Mouse (Mus musculus): ENCODE data around the gene 1500011B03Rik. TPM values are rescaled to one million over a fixed set of nuclear protein-coding genes. Genes with fewer than 3 reads are reported as not detected.

The 1500011B03Rik gene
- polyA plus RNA-seq, 1 experiment, result 24.1 TPM

GRCm38 (mm10) chr5:114799848-114800247, 23.4 kb downstream of the 1500011B03Rik start:
- H3K4me3 ChIP-seq (ENCODE audit: extremely low read depth, insufficient read depth, insufficient read length), result no peak overlapping the region
- no peak overlapping the region for H3K27ac ChIP-seq (ENCODE audit: insufficient read depth, low read length)
- no peaks in the 10 kb centered on the region for H3K27me3 ChIP-seq (ENCODE audit: control insufficient read depth, insufficient read depth, low read length)
- no peak for DNase-seq (ENCODE audit: low read depth in 1 of 2, low spot score in 2 of 2)
- H3K36me3 ChIP-seq (ENCODE audit: control insufficient read depth, insufficient read depth, low read length), result peaks cover 63% of the 10 kb centered on the region
- WGBS, result 92% methylated on average over 11 of the region's 11 CpGs
- no peaks in the 10 kb centered on the region for H3K4me1 ChIP-seq (ENCODE audit: control insufficient read depth, insufficient read depth, insufficient read length)
- no peak for TF ChIP-seq CTCF (IDR thresholded peaks at IDR 0.05; ENCODE audit: extremely low read depth, insufficient read depth, insufficient read length, insufficient replicate concordance)
- TF ChIP-seq POLR2A (IDR thresholded peaks at IDR 0.05; ENCODE audit: low read depth, low read length), result no peak

- H3K4me3 ChIP-seq (ENCODE audit: extremely low read depth, insufficient read depth, insufficient read length), result no peak overlapping the region
- no peaks in the 10 kb centered on the region for H3K4me1 ChIP-seq (ENCODE audit: control insufficient read depth, insufficient read depth, insufficient read length)
- H3K36me3 ChIP-seq (ENCODE audit: control insufficient read depth, insufficient read depth, low read length), result peaks cover 56% of the 10 kb centered on the region
- no peak for DNase-seq (ENCODE audit: low read depth in 1 of 2, low spot score in 2 of 2)
- H3K27ac ChIP-seq (ENCODE audit: insufficient read depth, low read length), result no peak overlapping the region
- no peaks in the 10 kb centered on the region for H3K27me3 ChIP-seq (ENCODE audit: control insufficient read depth, insufficient read depth, low read length)
- TF ChIP-seq CTCF (IDR thresholded peaks at IDR 0.05; ENCODE audit: extremely low read depth, insufficient read depth, insufficient read length, insufficient replicate concordance) (no peak), POLR2A (IDR thresholded peaks at IDR 0.05; ENCODE audit: low read depth, low read length) (no peak)
- WGBS, result 96% methylated on average over 8 of the region's 8 CpGs
Measured at GRCm38 (mm10) chr5:114797253-114797652, 26.0 kb downstream of the 1500011B03Rik start.

GRCm38 (mm10) chr5:114796299-114797012, 26.8 kb downstream of the 1500011B03Rik start:
- H3K27me3 ChIP-seq (ENCODE audit: control insufficient read depth, insufficient read depth, low read length), result no peaks in the 10 kb centered on the region
- 95% methylated on average over 40 of the region's 40 CpGs for WGBS
- TF ChIP-seq POLR2A (IDR thresholded peaks at IDR 0.05; ENCODE audit: low read depth, low read length) (no peak), CTCF (IDR thresholded peaks at IDR 0.05; ENCODE audit: extremely low read depth, insufficient read depth, insufficient read length, insufficient replicate concordance) (no peak)

GRCm38 (mm10) chr5:114795653-114796052, 27.6 kb downstream of the 1500011B03Rik start:
- Histone ChIP-seq H3K36me3 (ENCODE audit: control insufficient read depth, insufficient read depth, low read length) (peaks cover 58% of the 10 kb centered on the region), H3K4me1 (ENCODE audit: control insufficient read depth, insufficient read depth, insufficient read length) (no peaks in the 10 kb centered on the region), H3K4me3 (ENCODE audit: extremely low read depth, insufficient read depth, insufficient read length) (no peak overlapping the region), H3K27ac (ENCODE audit: insufficient read depth, low read length) (no peak overlapping the region), H3K27me3 (ENCODE audit: control insufficient read depth, insufficient read depth, low read length) (no peaks in the 10 kb centered on the region)
- WGBS, result 90% methylated on average over 9 of the region's 9 CpGs
- no peak for TF ChIP-seq CTCF (IDR thresholded peaks at IDR 0.05; ENCODE audit: extremely low read depth, insufficient read depth, insufficient read length, insufficient replicate concordance)
- DNase-seq (ENCODE audit: low read depth in 1 of 2, low spot score in 2 of 2), result no peak

More at GRCm38 (mm10) chr5:114796299-114797012, 26.8 kb downstream of the 1500011B03Rik start:
- no peaks in the 10 kb centered on the region for H3K4me1 ChIP-seq (ENCODE audit: control insufficient read depth, insufficient read depth, insufficient read length)
- H3K27ac ChIP-seq (ENCODE audit: insufficient read depth, low read length), result no peak overlapping the region
- no peak for DNase-seq (ENCODE audit: low read depth in 1 of 2, low spot score in 2 of 2)
- no peak overlapping the region for H3K4me3 ChIP-seq (ENCODE audit: extremely low read depth, insufficient read depth, insufficient read length)
- H3K36me3 ChIP-seq (ENCODE audit: control insufficient read depth, insufficient read depth, low read length), result peaks cover 57% of the 10 kb centered on the region

GRCm38 (mm10) chr5:114795231-114795630, 28.0 kb downstream of the 1500011B03Rik start:
- Histone ChIP-seq H3K27me3 (ENCODE audit: control insufficient read depth, insufficient read depth, low read length) (no peaks in the 10 kb centered on the region), H3K4me3 (ENCODE audit: extremely low read depth, insufficient read depth, insufficient read length) (no peak overlapping the region), H3K4me1 (ENCODE audit: control insufficient read depth, insufficient read depth, insufficient read length) (no peaks in the 10 kb centered on the region), H3K36me3 (ENCODE audit: control insufficient read depth, insufficient read depth, low read length) (peaks cover 55% of the 10 kb centered on the region), H3K27ac (ENCODE audit: insufficient read depth, low read length) (no peak overlapping the region)
- no peak for TF ChIP-seq CTCF (IDR thresholded peaks at IDR 0.05; ENCODE audit: extremely low read depth, insufficient read depth, insufficient read length, insufficient replicate concordance)
- no peak for TF ChIP-seq POLR2A (IDR thresholded peaks at IDR 0.05; ENCODE audit: low read depth, low read length)
- 86% methylated on average over 9 of the region's 9 CpGs for WGBS
- no peak for DNase-seq (ENCODE audit: low read depth in 1 of 2, low spot score in 2 of 2)

GRCm38 (mm10) chr5:114794609-114795008, 28.7 kb downstream of the 1500011B03Rik start:
- Histone ChIP-seq H3K27ac (ENCODE audit: insufficient read depth, low read length) (no peak overlapping the region), H3K36me3 (ENCODE audit: control insufficient read depth, insufficient read depth, low read length) (peaks cover 55% of the 10 kb centered on the region), H3K4me3 (ENCODE audit: extremely low read depth, insufficient read depth, insufficient read length) (no peak overlapping the region), H3K4me1 (ENCODE audit: control insufficient read depth, insufficient read depth, insufficient read length) (no peaks in the 10 kb centered on the region), H3K27me3 (ENCODE audit: control insufficient read depth, insufficient read depth, low read length) (no peaks in the 10 kb centered on the region)
- no peak for DNase-seq (ENCODE audit: low read depth in 1 of 2, low spot score in 2 of 2)
- WGBS, result 89% methylated on average over 4 of the region's 4 CpGs
- TF ChIP-seq POLR2A (IDR thresholded peaks at IDR 0.05; ENCODE audit: low read depth, low read length) (no peak), CTCF (IDR thresholded peaks at IDR 0.05; ENCODE audit: extremely low read depth, insufficient read depth, insufficient read length, insufficient replicate concordance) (no peak)

- TF ChIP-seq CTCF (IDR thresholded peaks at IDR 0.05; ENCODE audit: extremely low read depth, insufficient read depth, insufficient read length, insufficient replicate concordance) (no peak), POLR2A (IDR thresholded peaks at IDR 0.05; ENCODE audit: low read depth, low read length) (no peak)
- H3K27me3 ChIP-seq (ENCODE audit: control insufficient read depth, insufficient read depth, low read length), result no peaks in the 10 kb centered on the region
- H3K36me3 ChIP-seq (ENCODE audit: control insufficient read depth, insufficient read depth, low read length), result peaks cover 55% of the 10 kb centered on the region
- 89% methylated on average over 7 of the region's 7 CpGs for WGBS
- H3K4me1 ChIP-seq (ENCODE audit: control insufficient read depth, insufficient read depth, insufficient read length), result no peaks in the 10 kb centered on the region
- H3K27ac ChIP-seq (ENCODE audit: insufficient read depth, low read length), result no peak overlapping the region
- DNase-seq (ENCODE audit: low read depth in 1 of 2, low spot score in 2 of 2), result no peak
- no peak overlapping the region for H3K4me3 ChIP-seq (ENCODE audit: extremely low read depth, insufficient read depth, insufficient read length)
Measured at GRCm38 (mm10) chr5:114793317-114793716, 30.0 kb downstream of the 1500011B03Rik start.
